Mouse (Mus musculus) layer of hippocampus, adult 9-10 months (tissue): ENCODE measurements around the gene Pcsk5.

Source experiments
- DNase-seq: peaks from one replicate; pipeline ENCODE4 v3.0.0; 2022; ENCODE audit warnings: low spot score

Gene Pcsk5

GRCm38 (mm10) chr19:17393841-17394591 lies 443.4 kb downstream of the Pcsk5 start, which contains the start of gene Rfk:
Gene Rfk (plus strand): TSS chr19:17394043.
- DNase-seq, result peak; percentile 24

GRCm38 (mm10) chr19:17392866-17393265 lies 444.6 kb downstream of the Pcsk5 start:
- no peak for DNase-seq

- no peak for DNase-seq
Observed at GRCm38 (mm10) chr19:17388404-17388803, 449.0 kb downstream of the Pcsk5 start.

- DNase-seq, result no peak
Observed at GRCm38 (mm10) chr19:17386424-17386823, 451.0 kb downstream of the Pcsk5 start.

- DNase-seq, result no peak
Observed at GRCm38 (mm10) chr19:17385426-17385825, 452.0 kb downstream of the Pcsk5 start.

- no peak for DNase-seq
Observed at GRCm38 (mm10) chr19:17385022-17385421, 452.4 kb downstream of the Pcsk5 start.

GRCm38 (mm10) chr19:17382807-17383397 lies 454.5 kb downstream of the Pcsk5 start:
- DNase-seq, result no peak
